Mouse (Mus musculus) hindbrain, postnatal 0 days (tissue): ENCODE results near the gene Kdm4a. TPM values are rescaled to one million over a fixed set of nuclear protein-coding genes. Genes with fewer than 3 reads are reported as not detected.
A peak's percentile ranks its signal among the peaks of the same experiment; 100 is the strongest.

ENCODE experiments used
- ATAC-seq: fragments of 200-750 bp; cut with Nextera tagmentation; 2 replicates; pipeline ENCODE4 v1.8.0; 2017; ENCODE audit warnings: mild to moderate bottlenecking, moderate TSS enrichment, moderate library complexity
- DNase-seq: peaks from one replicate; pipeline ENCODE4 v3.0.0-alpha.2; 2015; ENCODE audit warnings: low spot score
- H3K27ac ChIP-seq: fragments of 300-500 bp; sonication (generic); 2 replicates; pipeline ENCODE4 v1.5.1; 2014; ENCODE audit warnings: mild to moderate bottlenecking
- H3K27me3 ChIP-seq: fragments of 300-500 bp; sonication (generic); 2 replicates; pipeline ENCODE4 v1.6.1; 2014; ENCODE audit warnings: low read length, mixed read lengths; ENCODE audit not compliant: insufficient read depth
- H3K36me3 ChIP-seq: fragments of 300-500 bp; sonication (generic); 2 replicates; pipeline ENCODE4 v1.6.1; 2014; ENCODE audit warnings: low read length, mixed read lengths; ENCODE audit not compliant: insufficient read depth
- H3K4me1 ChIP-seq: fragments of 300-500 bp; sonication (generic); 2 replicates; pipeline ENCODE4 v1.6.1; 2014; ENCODE audit warnings: antibody characterized with exemption, low read length, mixed read lengths; ENCODE audit not compliant: insufficient read depth
- H3K4me2 ChIP-seq: fragments of 300-500 bp; sonication (generic); 2 replicates; pipeline ENCODE4 v1.6.1; 2014; ENCODE audit warnings: low read depth, mild to moderate bottlenecking, low read length, moderate library complexity, mixed read lengths
- H3K4me3 ChIP-seq: fragments of 300-500 bp; sonication (generic); 2 replicates; pipeline ENCODE4 v1.5.1; 2014; ENCODE audit warnings: low read length
- H3K9ac ChIP-seq: fragments of 300-500 bp; sonication (generic); replicated peaks from 2 replicates; pipeline ENCODE4 v1.6.1; 2014; ENCODE audit warnings: mild to moderate bottlenecking, low read length, moderate library complexity, mixed read lengths
- H3K9me3 ChIP-seq: fragments of 300-500 bp; sonication (generic); 2 replicates; pipeline ENCODE4 v1.6.1; 2016; ENCODE audit warnings: low read length, mixed read lengths
- CTCF ChIP-seq: IDR thresholded peaks from 2 replicates; pipeline ENCODE4 v1.5.1; 2016; ENCODE audit warnings: antibody characterized with exemption, control low read depth, low read depth
- WGBS: fragments of 180-500 bp; shearing (Covaris S2); extraction: QIAGEN DNeasy Blood & Tissue Kit; methylation state at CpG from one replicate; pipeline ENCODE4 v1.1.7; 2014; 5-methylcytosine and 5-hydroxymethylcytosine counted together
- microRNA-seq, 2 experiments: library from miRNA; unstranded; fragments of <30 nt; microRNA quantifications; one replicate each; pipeline ENCODE4; 2016
- polyA plus RNA-seq: library from polyadenylated mRNA; unstranded; fragments of >200 nt; fragmentation: Nextera tagmentation; extraction: Ambion mirVana; gene quantifications from 2 replicates; pipeline ENCODE4 v1.2.1, GENCODE M21; 2015
- total RNA-seq: library from RNA; depleted of rRNA; stranded (reverse); fragments of >200 nt; gene quantifications from 2 replicates; pipeline ENCODE4 v1.2.3, GENCODE M21; 2014; rRNA removed

Gene Kdm4a
- total and polyA plus RNA-seq, 2 experiments from 2014 or later, result 33.6 to 87.1 TPM

GRCm38 (mm10) chr4:118092784-118093457, 86.9 kb downstream of the Kdm4a start:
- H3K9ac ChIP-seq, result no peak overlapping the region
- no peaks in the 10 kb centered on the region for H3K36me3 ChIP-seq
- H3K27me3 ChIP-seq, result no peaks in the 10 kb centered on the region
- WGBS, result 94% methylated on average over 11 of the region's 11 CpGs
- no peaks in the 10 kb centered on the region for H3K4me1 ChIP-seq
- H3K9me3 ChIP-seq, result no peaks in the 10 kb centered on the region
- H3K4me3 ChIP-seq, result no peak overlapping the region
- TF ChIP-seq CTCF, result no peak
- no peak overlapping the region for H3K27ac ChIP-seq
- DNase-seq (no peak), ATAC-seq (no peak)
- no peak overlapping the region for H3K4me2 ChIP-seq

GRCm38 (mm10) chr4:118090449-118090848, 89.4 kb downstream of the Kdm4a start:
- WGBS, result 88% methylated on average over 11 of the region's 11 CpGs
- Histone ChIP-seq H3K9ac (no peak overlapping the region), H3K27ac (no peak overlapping the region), H3K4me2 (no peak overlapping the region), H3K9me3 (no peaks in the 10 kb centered on the region), H3K36me3 (no peaks in the 10 kb centered on the region), H3K27me3 (no peaks in the 10 kb centered on the region), H3K4me3 (no peak overlapping the region), H3K4me1 (no peaks in the 10 kb centered on the region)
- no peak for TF ChIP-seq CTCF
- no peak for DNase-seq
- ATAC-seq, result no peak

DNA sequence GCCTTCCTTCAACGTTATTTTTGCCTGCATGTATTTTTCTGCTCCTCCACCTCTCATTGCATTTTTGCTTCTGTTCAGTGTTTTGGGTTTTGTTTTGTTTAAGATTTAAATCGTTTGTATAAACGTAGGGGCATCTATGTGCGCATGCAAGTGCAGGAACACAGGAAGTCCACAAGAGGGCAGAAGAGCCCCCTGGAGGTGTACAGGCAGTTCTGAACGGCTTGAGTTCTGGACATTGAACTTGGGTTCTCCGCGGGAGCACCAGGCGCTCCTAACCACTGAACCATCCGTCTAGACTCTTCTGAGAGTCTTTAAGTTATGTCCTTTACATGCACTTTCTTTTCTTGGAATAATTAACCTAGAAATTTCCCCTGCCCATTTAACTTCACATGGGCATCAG, 89.9 kb downstream of the Kdm4a start:
- Histone ChIP-seq H3K27ac (no peak overlapping the region), H3K4me2 (no peak overlapping the region), H3K9ac (no peak overlapping the region), H3K36me3 (no peaks in the 10 kb centered on the region), H3K9me3 (no peaks in the 10 kb centered on the region), H3K4me3 (no peak overlapping the region), H3K27me3 (no peaks in the 10 kb centered on the region), H3K4me1 (no peaks in the 10 kb centered on the region)
- ATAC-seq (no peak), DNase-seq (peak; percentile 62)
- 53% methylated on average over 9 of the region's 9 CpGs for WGBS
- TF ChIP-seq CTCF, result peak; percentile 81

GRCm38 (mm10) chr4:118088771-118089170, 91.1 kb downstream of the Kdm4a start:
- DNase-seq (no peak), ATAC-seq (no peak)
- no peak overlapping the region for H3K27ac ChIP-seq
- H3K4me3 ChIP-seq, result no peak overlapping the region
- H3K4me2 ChIP-seq, result no peak overlapping the region
- H3K9ac ChIP-seq, result no peak overlapping the region
- WGBS, result 94% methylated on average over 2 of the region's 2 CpGs
- no peaks in the 10 kb centered on the region for H3K4me1 ChIP-seq
- no peaks in the 10 kb centered on the region for H3K9me3 ChIP-seq
- no peaks in the 10 kb centered on the region for H3K27me3 ChIP-seq
- H3K36me3 ChIP-seq, result no peaks in the 10 kb centered on the region
- no peak for TF ChIP-seq CTCF

Small RNA genes lying within 50 kb of the gene (microRNA-seq; reads per million reads assigned to microRNA genes)
- gene Mir7226, result 2.6 to 3.6 reads per million in 2 experiments

Other genes starting within 250 kb of the Kdm4a start
- 50.2 and 50.9 TPM in 2 replicates for gene St3gal3, start 45.1 kb downstream of the Kdm4a start, total RNA-seq
- 11.3 and 11.8 TPM in 2 replicates for gene St3gal3, start 45.1 kb downstream of the Kdm4a start, polyA plus RNA-seq
- 178 and 196 TPM in 2 replicates for gene Ptprf, start 111.4 kb upstream of the Kdm4a start, total RNA-seq
- 39.2 and 44.4 TPM in 2 replicates for gene Ptprf, start 111.4 kb upstream of the Kdm4a start, polyA plus RNA-seq
- gene Szt2, start 229.2 kb upstream of the Kdm4a start, total RNA-seq, result 22.4 and 23.1 TPM in 2 replicates
- gene Szt2, start 229.2 kb upstream of the Kdm4a start, polyA plus RNA-seq, result 4.2 and 5.2 TPM in 2 replicates
- gene Med8, start 229.3 kb upstream of the Kdm4a start, total RNA-seq, result 33.5 and 48.8 TPM in 2 replicates
- 100 and 102 TPM in 2 replicates for gene Med8, start 229.3 kb upstream of the Kdm4a start, polyA plus RNA-seq
- 31.1 and 35.9 TPM in 2 replicates for gene Elovl1, start 248.1 kb upstream of the Kdm4a start, total RNA-seq
- 32.9 and 34.2 TPM in 2 replicates for gene Elovl1, start 248.1 kb upstream of the Kdm4a start, polyA plus RNA-seq